Mouse (Mus musculus) olfactory bulb, adult 2 months (tissue): ENCODE measurements at regions not wholly inside any gene's neighbourhood (a gene's known extent, or its start where the extent isn't known, plus 50 kb on each side); places are given as distances from the start of the nearest gene placed in this dataset.

Experiments used
- H3K27ac ChIP-seq: fragments of 200-500 bp; 2 replicates; pipeline ENCODE4 v1.5.1; 2012; ENCODE audit warnings: low read depth, low read length; ENCODE audit not compliant: insufficient read depth
- H3K4me1 ChIP-seq: fragments of 200-500 bp; 2 replicates; pipeline ENCODE4 v1.6.1; 2012; ENCODE audit warnings: low read length; ENCODE audit not compliant: control insufficient read depth, insufficient read depth
- H3K4me3 ChIP-seq: fragments of 200-500 bp; 2 replicates; pipeline ENCODE4 v1.5.1; 2012; ENCODE audit warnings: mild to moderate bottlenecking, low read depth, low read length, moderate library complexity; ENCODE audit not compliant: insufficient read depth
- CTCF ChIP-seq: fragments of 200-500 bp; IDR thresholded peaks from 2 replicates; pipeline ENCODE4 v1.5.1; 2012; ENCODE audit warnings: low read depth, mild to moderate bottlenecking, low read length, moderate library complexity; ENCODE audit not compliant: insufficient read depth
- POLR2A ChIP-seq: fragments of 200-500 bp; IDR thresholded peaks from 2 replicates; pipeline ENCODE4 v1.6.1; 2012; ENCODE audit warnings: mild to moderate bottlenecking, low read depth, low read length, moderate library complexity; ENCODE audit not compliant: insufficient read depth
- WGBS: fragments of 180-500 bp; shearing (Covaris S2); methylation state at CpG from one replicate; pipeline ENCODE4 v1.1.7; 2018; 5-methylcytosine and 5-hydroxymethylcytosine counted together

GRCm38 (mm10) chr7:37096291-37096690 is 398.4 kb downstream of the Tshz3 start:
- TF ChIP-seq CTCF, result no peak
- TF ChIP-seq POLR2A, result no peak
- Histone ChIP-seq H3K27ac (no peak overlapping the region), H3K4me3 (no peak overlapping the region), H3K4me1 (peaks cover 8% of the 10 kb centered on the region)
- WGBS, result 64% methylated on average over 5 of the region's 5 CpGs

DNA sequence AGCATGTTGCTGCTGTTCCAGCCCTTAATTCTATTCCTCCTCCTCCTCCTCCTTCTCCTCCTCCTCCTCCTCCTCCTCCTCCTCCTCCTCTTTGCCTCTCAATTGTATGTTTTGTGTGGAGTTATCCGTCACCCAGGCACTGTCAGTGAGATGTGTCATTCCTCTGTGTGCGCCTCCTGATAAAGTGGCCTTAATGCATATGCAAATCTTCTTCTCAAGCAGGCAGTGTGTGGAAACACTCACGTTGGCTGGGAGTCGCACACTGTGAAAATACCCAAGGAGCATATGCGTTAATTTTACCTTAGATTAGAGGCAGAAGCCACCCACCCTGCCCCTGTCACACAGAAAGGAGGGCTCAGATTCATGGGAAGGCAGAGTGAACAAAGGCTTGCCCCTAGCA is 401.0 kb downstream of the Tshz3 start:
- no peak for TF ChIP-seq POLR2A
- TF ChIP-seq CTCF, result no peak
- WGBS, result 37% methylated on average over 5 of the region's 5 CpGs

DNA sequence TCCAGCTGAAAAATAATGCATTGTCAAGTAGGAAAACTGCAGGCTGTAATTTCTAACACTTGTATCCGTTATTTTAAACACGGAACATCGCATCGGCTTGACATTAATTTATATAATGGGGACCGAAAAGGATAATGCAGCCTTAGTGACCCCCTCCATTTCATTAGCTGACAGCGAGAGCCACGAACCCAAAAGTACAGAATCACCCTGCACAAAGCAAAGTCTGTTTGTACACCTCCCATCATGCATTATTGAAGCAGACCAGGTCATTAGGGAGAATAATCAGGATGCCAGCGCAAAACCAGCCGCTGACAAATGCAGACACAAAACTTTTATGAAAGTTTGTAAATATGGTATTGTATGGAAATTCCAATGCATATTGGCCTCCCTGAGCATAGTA is 406.8 kb downstream of the Tshz3 start:
- Histone ChIP-seq H3K27ac (no peak overlapping the region), H3K4me1 (no peaks in the 10 kb centered on the region), H3K4me3 (no peak overlapping the region)
- WGBS, result 40% methylated on average over 9 of the region's 9 CpGs
- TF ChIP-seq POLR2A (no peak), CTCF (no peak)

More for the DNA sequence above, 401.0 kb downstream of the Tshz3 start:
- Histone ChIP-seq H3K4me3 (no peak overlapping the region), H3K27ac (no peak overlapping the region), H3K4me1 (peaks cover 8% of the 10 kb centered on the region)

- WGBS, result 89% methylated on average over 6 of the region's 6 CpGs
- Histone ChIP-seq H3K4me1 (no peaks in the 10 kb centered on the region), H3K27ac (no peak overlapping the region), H3K4me3 (no peak overlapping the region)
- TF ChIP-seq CTCF (no peak), POLR2A (no peak)
Measured at GRCm38 (mm10) chr7:37111071-37111470, 413.2 kb downstream of the Tshz3 start.

GRCm38 (mm10) chr7:37120776-37121175 is 422.9 kb downstream of the Tshz3 start:
- H3K4me1 ChIP-seq, result no peaks in the 10 kb centered on the region
- H3K4me3 ChIP-seq, result no peak overlapping the region
- TF ChIP-seq POLR2A (no peak), CTCF (no peak)
- WGBS, result 92% methylated on average over 4 of the region's 4 CpGs
- no peak overlapping the region for H3K27ac ChIP-seq

DNA sequence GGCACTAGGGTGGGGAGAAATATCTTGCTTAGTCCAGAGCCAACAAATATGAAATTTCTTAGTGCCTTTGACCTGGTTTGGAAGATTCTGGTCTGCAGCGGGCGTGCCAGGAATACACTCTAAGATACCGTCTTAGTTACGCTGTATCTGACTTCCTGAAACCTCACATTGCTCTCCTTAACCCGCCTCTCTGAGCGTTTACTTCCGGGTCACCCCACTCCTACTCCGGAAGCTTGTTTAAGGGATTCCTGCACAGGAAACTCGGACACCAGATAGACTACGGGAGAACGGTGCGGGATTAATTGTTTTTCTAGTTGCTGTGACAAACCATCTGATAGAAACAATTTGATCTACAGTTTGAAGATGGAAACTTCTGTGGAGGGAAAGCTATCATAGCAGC is 442.3 kb downstream of the Tshz3 start:
- H3K27ac ChIP-seq, result no peak overlapping the region
- no peak for TF ChIP-seq CTCF
- no peak for TF ChIP-seq POLR2A
- H3K4me1 ChIP-seq, result no peaks in the 10 kb centered on the region
- H3K4me3 ChIP-seq, result no peak overlapping the region
- WGBS, result 85% methylated on average over 12 of the region's 12 CpGs

- no peak overlapping the region for H3K4me3 ChIP-seq
- 80% methylated on average over 5 of the region's 5 CpGs for WGBS
- H3K4me1 ChIP-seq, result no peaks in the 10 kb centered on the region
- TF ChIP-seq POLR2A (no peak), CTCF (no peak)
- no peak overlapping the region for H3K27ac ChIP-seq
Measured at GRCm38 (mm10) chr7:37142780-37143179, 444.9 kb downstream of the Tshz3 start.

DNA sequence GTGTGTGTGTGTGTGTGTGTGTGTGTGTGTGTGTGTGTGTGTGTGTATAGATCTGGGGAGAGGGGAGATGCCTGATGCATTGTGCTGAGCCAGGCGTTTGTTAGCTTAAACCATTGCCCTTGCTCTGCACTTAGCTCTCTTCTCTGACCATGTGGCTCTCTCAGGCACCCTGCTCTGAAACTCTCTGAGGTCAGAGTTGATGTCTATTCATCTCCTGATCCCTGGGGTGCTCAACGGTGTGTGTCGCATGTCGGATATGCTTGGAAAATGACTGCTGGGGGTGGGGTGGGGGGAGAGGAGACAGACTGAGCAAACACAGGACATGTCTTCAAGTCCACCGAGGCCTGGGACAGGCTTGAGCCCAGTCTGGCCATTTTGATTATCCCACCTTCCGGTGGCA is 446.4 kb downstream of the Tshz3 start:
- Histone ChIP-seq H3K27ac (no peak overlapping the region), H3K4me1 (no peaks in the 10 kb centered on the region), H3K4me3 (no peak overlapping the region)
- 65% methylated on average over 6 of the region's 6 CpGs for WGBS
- TF ChIP-seq POLR2A (no peak), CTCF (no peak)

- no peak overlapping the region for H3K27ac ChIP-seq
- no peak overlapping the region for H3K4me3 ChIP-seq
- H3K4me1 ChIP-seq, result no peaks in the 10 kb centered on the region
- WGBS, result 56% methylated on average over 5 of the region's 5 CpGs
- no peak for TF ChIP-seq POLR2A
- TF ChIP-seq CTCF, result no peak
Measured at GRCm38 (mm10) chr7:37149711-37150110, 451.8 kb downstream of the Tshz3 start.

DNA sequence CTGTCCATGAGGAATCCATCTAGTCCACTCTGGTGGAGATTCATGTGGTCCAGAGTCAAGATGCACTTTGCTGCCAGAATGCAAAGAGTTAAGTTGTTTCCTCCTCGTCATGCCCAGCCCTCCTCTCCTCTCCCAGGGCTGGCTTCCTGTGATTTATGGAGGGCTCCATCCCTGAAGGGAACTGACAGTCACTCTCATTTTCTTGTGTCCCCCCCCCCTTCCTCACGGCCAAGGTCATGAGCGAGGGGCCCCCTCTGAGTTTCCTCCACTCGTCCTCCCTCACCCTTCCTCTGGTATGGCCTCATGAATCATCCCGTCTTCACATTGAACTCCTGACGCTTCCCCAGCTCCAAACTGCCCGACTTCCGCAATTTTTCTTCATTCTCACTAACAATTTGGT is 461.9 kb downstream of the Tshz3 start:
- 79% methylated on average over 8 of the region's 8 CpGs for WGBS
- TF ChIP-seq CTCF (no peak), POLR2A (no peak)

More for the DNA sequence above, 461.9 kb downstream of the Tshz3 start:
- H3K4me3 ChIP-seq, result no peak overlapping the region
- no peaks in the 10 kb centered on the region for H3K4me1 ChIP-seq
- H3K27ac ChIP-seq, result no peak overlapping the region
